Mouse (Mus musculus) heart, embryonic 12.5 days (tissue): ENCODE data around the gene Pla2g3. TPM values are rescaled to one million over a fixed set of nuclear protein-coding genes. Genes with fewer than 3 reads are reported as not detected.

ENCODE experiments used
- polyA plus RNA-seq: library from polyadenylated mRNA; unstranded; fragments of >200 nt; fragmentation: Nextera tagmentation; extraction: Ambion mirVana; gene quantifications from 2 replicates; pipeline ENCODE4 v1.2.1, GENCODE M21; 2016

The Pla2g3 gene
- polyA plus RNA-seq, 1 experiment from 2014 or later, result 0.26 TPM

Other genes starting within 250 kb of the Pla2g3 start
- 159 and 171 TPM in 2 replicates for gene Drg1, start 221.9 kb upstream of the Pla2g3 start, polyA plus RNA-seq
- 35.6 and 39.5 TPM in 2 replicates for gene Patz1, start 199.4 kb upstream of the Pla2g3 start, polyA plus RNA-seq
- gene Pik3ip1, start 157.9 kb upstream of the Pla2g3 start, polyA plus RNA-seq, result 20.2 and 21.3 TPM in 2 replicates
- gene Limk2, start 79.1 kb upstream of the Pla2g3 start, polyA plus RNA-seq, result 73.2 and 74.6 TPM in 2 replicates
- gene Rnf185, start 35.9 kb upstream of the Pla2g3 start, polyA plus RNA-seq, result 26.3 and 26.5 TPM in 2 replicates
- gene Inpp5j, start 16.5 kb downstream of the Pla2g3 start, polyA plus RNA-seq, result 11.4 and 11.5 TPM in 2 replicates
- gene Selenom, start 26.4 kb downstream of the Pla2g3 start, polyA plus RNA-seq, result 125 and 129 TPM in 2 replicates
- 94.7 and 95.3 TPM in 2 replicates for gene Smtn, start 52.3 kb downstream of the Pla2g3 start, polyA plus RNA-seq
- 33.3 TPM in 2 replicates for gene Morc2a, start 160.9 kb downstream of the Pla2g3 start, polyA plus RNA-seq